Mouse (Mus musculus): ENCODE measurements around the gene Haus4. TPM values are rescaled to one million over a fixed set of nuclear protein-coding genes. Genes with fewer than 3 reads are reported as not detected.

The Haus4 gene
- total RNA-seq (2014; rRNA removed; ENCODE audit: low replicate concordance) (84.6 and 109 TPM in 2 replicates), polyA plus RNA-seq (2015; fragmentation: Nextera tagmentation; extraction: Ambion mirVana) (26.3 and 27.0 TPM in 2 replicates)

- WGBS: under 1% methylated on average over 76 of the region's 76 CpGs
- no peaks in the 10 kb centered on the region for H3K9me3 ChIP-seq (replicated peaks; ENCODE audit: control insufficient read depth, low read length)
- H3K4me1 ChIP-seq (ENCODE audit: control insufficient read depth, insufficient read depth): no peaks in the 10 kb centered on the region
- TF ChIP-seq EP300 (IDR thresholded peaks at IDR 0.05; ENCODE audit: low read depth) (no peak; the same call in 1 of the 2 replicates), CTCF (IDR thresholded peaks at IDR 0.05; ENCODE audit: low read depth) (peak; percentile 66)
- peak within 1 kb of the TSS; percentile 98 for H3K4me2 ChIP-seq (ENCODE audit: low read depth, low read length)
- peaks cover 21% of the 10 kb centered on the region for H3K36me3 ChIP-seq (replicated peaks; ENCODE audit: control insufficient read depth, insufficient read depth, low read length)
- H3K27ac ChIP-seq (ENCODE audit: low read depth): peak within 1 kb of the TSS; percentile 95
- no peaks in the 10 kb centered on the region for H3K27me3 ChIP-seq (ENCODE audit: control insufficient read depth, insufficient read depth, low read length)
- DNase-seq (ENCODE audit: low spot score) (peak; percentile 89), ATAC-seq (ENCODE audit: insufficient read depth, low read depth) (peak; percentile 95)
- H3K9ac ChIP-seq (replicated peaks; ENCODE audit: low read depth, low read length): peak within 1 kb of the TSS; percentile 81
- peak within 1 kb of the TSS; percentile 82 for H3K4me3 ChIP-seq (ENCODE audit: low read depth, low read length)
Measured at GRCm38 (mm10) chr14:54553975-54554769, at the start of gene Haus4. TSS of gene Haus4 (minus strand) at chr14:54554616.

- ATAC-seq (ENCODE audit: insufficient read depth, low read depth): no peak
- peak overlapping the region; percentile 52; the same call in 1 of the 2 replicates for H3K4me2 ChIP-seq (ENCODE audit: low read depth, low read length)
- H3K27ac ChIP-seq (ENCODE audit: low read depth): peak overlapping the region; percentile 90
- TF ChIP-seq CTCF (IDR thresholded peaks at IDR 0.05; ENCODE audit: low read depth) (no peak), EP300 (IDR thresholded peaks at IDR 0.05; ENCODE audit: low read depth) (no peak)
- H3K4me3 ChIP-seq (ENCODE audit: low read depth, low read length): peak overlapping the region; percentile 56
- H3K9me3 ChIP-seq (replicated peaks; ENCODE audit: control insufficient read depth, low read length): no peaks in the 10 kb centered on the region
- H3K9ac ChIP-seq (replicated peaks; ENCODE audit: low read depth, low read length): no peak overlapping the region
- H3K4me1 ChIP-seq (ENCODE audit: control insufficient read depth, insufficient read depth): no peaks in the 10 kb centered on the region
- no peaks in the 10 kb centered on the region for H3K36me3 ChIP-seq (replicated peaks; ENCODE audit: control insufficient read depth, insufficient read depth, low read length)
- WGBS: 84% methylated on average over 8 of the region's 8 CpGs
- no peaks in the 10 kb centered on the region for H3K27me3 ChIP-seq (ENCODE audit: control insufficient read depth, insufficient read depth, low read length)
- no peak for DNase-seq (ENCODE audit: low spot score)
Measured at GRCm38 (mm10) chr14:54603686-54604085, 49.3 kb upstream of the Haus4 start.

- Histone ChIP-seq H3K4me3 (ENCODE audit: low read depth, low read length) (peak overlapping the region; percentile 56), H3K9ac (replicated peaks; ENCODE audit: low read depth, low read length) (peak overlapping the region; percentile 60), H3K27me3 (ENCODE audit: control insufficient read depth, insufficient read depth, low read length) (no peaks in the 10 kb centered on the region), H3K9me3 (replicated peaks; ENCODE audit: control insufficient read depth, low read length) (no peaks in the 10 kb centered on the region), H3K4me2 (ENCODE audit: low read depth, low read length) (peak overlapping the region; percentile 52), H3K36me3 (replicated peaks; ENCODE audit: control insufficient read depth, insufficient read depth, low read length) (no peaks in the 10 kb centered on the region), H3K27ac (ENCODE audit: low read depth) (peak overlapping the region; percentile 90), H3K4me1 (ENCODE audit: control insufficient read depth, insufficient read depth) (no peaks in the 10 kb centered on the region)
- peak; percentile 97 for DNase-seq (ENCODE audit: low spot score)
- peak; percentile 100 for ATAC-seq (ENCODE audit: insufficient read depth, low read depth)
- under 1% methylated on average over 45 of the region's 46 CpGs for WGBS
- no peak for TF ChIP-seq EP300 (IDR thresholded peaks at IDR 0.05; ENCODE audit: low read depth)
- TF ChIP-seq CTCF (IDR thresholded peaks at IDR 0.05; ENCODE audit: low read depth): no peak
Measured at GRCm38 (mm10) chr14:54603038-54603654, 48.7 kb upstream of the Haus4 start.

GRCm38 (mm10) chr14:54602613-54603012, 48.2 kb upstream of the Haus4 start:
- ATAC-seq (ENCODE audit: insufficient read depth, low read depth): 0 out of 2 replicates have a peak, but pooled peaks have one; percentile 5
- no peak for DNase-seq (ENCODE audit: low spot score)

DNA sequence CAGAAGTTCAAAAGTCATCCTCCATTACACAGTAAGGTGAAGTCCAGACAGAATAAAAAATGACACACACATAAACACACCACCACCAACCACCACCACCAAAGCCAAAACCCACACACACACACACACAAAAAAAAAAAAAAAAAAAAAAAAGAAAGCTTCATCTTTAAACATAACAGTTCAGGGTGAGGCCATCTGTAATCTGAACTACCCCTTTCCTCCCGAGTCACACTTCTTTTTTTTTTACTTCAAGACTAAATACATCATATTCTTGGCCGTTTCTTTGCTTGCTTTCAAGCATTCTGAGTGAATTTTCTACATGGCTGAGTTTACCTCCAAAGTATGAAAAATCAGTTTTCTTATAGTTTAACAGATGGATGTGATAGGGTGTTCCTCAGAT, 47.2 kb upstream of the Haus4 start:
- Histone ChIP-seq H3K36me3 (replicated peaks; ENCODE audit: control insufficient read depth, insufficient read depth, low read length) (no peaks in the 10 kb centered on the region), H3K4me3 (ENCODE audit: low read depth, low read length) (no peak overlapping the region), H3K27ac (ENCODE audit: low read depth) (no peak overlapping the region), H3K4me1 (ENCODE audit: control insufficient read depth, insufficient read depth) (no peaks in the 10 kb centered on the region), H3K9ac (replicated peaks; ENCODE audit: low read depth, low read length) (no peak overlapping the region), H3K9me3 (replicated peaks; ENCODE audit: control insufficient read depth, low read length) (no peaks in the 10 kb centered on the region), H3K4me2 (ENCODE audit: low read depth, low read length) (no peak overlapping the region), H3K27me3 (ENCODE audit: control insufficient read depth, insufficient read depth, low read length) (no peaks in the 10 kb centered on the region)
- no peak for TF ChIP-seq EP300 (IDR thresholded peaks at IDR 0.05; ENCODE audit: low read depth)
- TF ChIP-seq CTCF (IDR thresholded peaks at IDR 0.05; ENCODE audit: low read depth): no peak
- no peak for DNase-seq (ENCODE audit: low spot score)
- WGBS: 66% methylated on average over 2 of the region's 2 CpGs
- no peak for ATAC-seq (ENCODE audit: insufficient read depth, low read depth)

More at GRCm38 (mm10) chr14:54602613-54603012, 48.2 kb upstream of the Haus4 start:
- TF ChIP-seq EP300 (IDR thresholded peaks at IDR 0.05; ENCODE audit: low read depth) (no peak), CTCF (IDR thresholded peaks at IDR 0.05; ENCODE audit: low read depth) (no peak)
- H3K4me2 ChIP-seq (ENCODE audit: low read depth, low read length): peak overlapping the region; percentile 52
- H3K36me3 ChIP-seq (replicated peaks; ENCODE audit: control insufficient read depth, insufficient read depth, low read length): no peaks in the 10 kb centered on the region
- no peaks in the 10 kb centered on the region for H3K27me3 ChIP-seq (ENCODE audit: control insufficient read depth, insufficient read depth, low read length)
- peak overlapping the region; percentile 60; the same call in 1 of the 2 replicates for H3K9ac ChIP-seq (replicated peaks; ENCODE audit: low read depth, low read length)
- peak overlapping the region; percentile 90 for H3K27ac ChIP-seq (ENCODE audit: low read depth)
- H3K4me3 ChIP-seq (ENCODE audit: low read depth, low read length): peak overlapping the region; percentile 56
- 38% methylated on average over 4 of the region's 4 CpGs for WGBS
- no peaks in the 10 kb centered on the region for H3K4me1 ChIP-seq (ENCODE audit: control insufficient read depth, insufficient read depth)
- no peaks in the 10 kb centered on the region for H3K9me3 ChIP-seq (replicated peaks; ENCODE audit: control insufficient read depth, low read length)

All from heart, postnatal 0 days (tissue).